Mouse (Mus musculus): ENCODE measurements around the gene Ube4b. TPM values are rescaled to one million over a fixed set of nuclear protein-coding genes. Genes with fewer than 3 reads are reported as not detected.

The Ube4b gene
- polyA plus RNA-seq, 1 experiment from 2014 or later: 54.5 TPM

DNA sequence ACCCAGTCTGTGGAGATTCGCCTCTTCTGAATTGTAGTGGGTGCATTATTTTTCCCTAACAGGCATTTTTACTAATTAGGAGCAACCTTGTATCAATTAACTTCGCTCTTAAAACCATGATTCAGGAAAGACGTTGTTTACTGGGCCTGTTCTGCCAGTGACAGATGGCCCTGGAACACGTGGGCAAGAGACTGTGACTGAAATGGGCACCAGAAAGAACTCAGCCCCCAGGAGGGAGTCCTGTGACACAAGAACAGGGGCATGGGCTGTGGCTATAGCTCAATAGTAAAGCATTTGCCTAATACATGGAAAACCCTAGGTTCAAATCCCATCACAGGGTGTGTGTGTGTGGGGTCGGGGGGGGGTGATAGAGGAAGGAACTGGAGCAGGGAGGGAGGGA is 109.2 kb downstream of the Ube4b start:
- Histone ChIP-seq H3K4me1 (ENCODE audit: control insufficient read depth, insufficient read depth, low read length) (no peaks in the 10 kb centered on the region), H3K27ac (replicated peaks; ENCODE audit: low read depth, low read length) (no peak overlapping the region), H3K9ac (replicated peaks; ENCODE audit: low read length) (no peak overlapping the region), H3K36me3 (replicated peaks; ENCODE audit: control insufficient read depth, insufficient read depth, low read depth, low read length) (no peaks in the 10 kb centered on the region), H3K4me3 (ENCODE audit: low read depth, low read length) (no peak overlapping the region), H3K9me3 (replicated peaks; ENCODE audit: control insufficient read depth, low read length) (no peaks in the 10 kb centered on the region), H3K4me2 (ENCODE audit: low read depth, low read length) (no peak overlapping the region), H3K27me3 (ENCODE audit: control insufficient read depth, insufficient read depth, low read length) (no peaks in the 10 kb centered on the region)
- WGBS: 66% methylated on average over 5 of the region's 5 CpGs
- ATAC-seq (replicated peaks; ENCODE audit: insufficient number of reproducible peaks, low FRiP score, low TSS enrichment, low read depth): no peak
- no peak for DNase-seq (ENCODE audit: low spot score)

DNA sequence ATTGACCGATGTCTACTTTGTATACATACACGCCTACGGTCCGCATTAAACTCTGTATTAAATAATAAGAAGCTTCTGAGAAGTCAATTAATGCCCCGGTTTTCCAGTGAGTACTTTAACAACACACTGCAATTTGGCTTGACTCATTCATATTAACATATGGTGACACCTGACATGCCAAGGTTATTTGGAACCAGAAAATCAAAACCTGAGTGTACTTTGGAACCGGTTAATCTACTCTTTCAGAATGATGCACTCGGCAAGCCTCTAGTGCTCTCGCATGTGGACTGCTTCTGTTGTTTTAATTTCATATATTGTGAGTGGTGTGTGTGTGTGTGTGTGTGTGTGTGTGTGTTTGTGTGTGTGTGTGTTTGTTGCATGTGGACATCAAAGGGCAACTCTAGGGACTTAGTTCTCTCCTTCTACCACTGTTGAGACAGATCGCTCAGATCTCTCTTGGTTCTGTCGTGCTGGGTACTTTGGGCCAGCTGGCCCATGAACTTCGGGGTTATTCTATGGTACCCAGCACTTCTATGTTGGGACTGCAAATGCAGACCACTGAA is 112.2 kb downstream of the Ube4b start:
- H3K4me2 ChIP-seq (ENCODE audit: low read depth, low read length): no peak overlapping the region
- ATAC-seq (replicated peaks; ENCODE audit: insufficient number of reproducible peaks, low FRiP score, low TSS enrichment, low read depth) (no peak), DNase-seq (ENCODE audit: low spot score) (no peak)
- whole genome bisulfite sequencing: 88% methylated on average over 11 of the region's 11 CpGs
- H3K4me3 ChIP-seq (ENCODE audit: low read depth, low read length): no peak overlapping the region
- no peaks in the 10 kb centered on the region for H3K9me3 ChIP-seq (replicated peaks; ENCODE audit: control insufficient read depth, low read length)
- H3K36me3 ChIP-seq (replicated peaks; ENCODE audit: control insufficient read depth, insufficient read depth, low read depth, low read length): no peaks in the 10 kb centered on the region
- no peaks in the 10 kb centered on the region for H3K27me3 ChIP-seq (ENCODE audit: control insufficient read depth, insufficient read depth, low read length)
- H3K9ac ChIP-seq (replicated peaks; ENCODE audit: low read length): no peak overlapping the region
- H3K27ac ChIP-seq (replicated peaks; ENCODE audit: low read depth, low read length): no peak overlapping the region
- no peaks in the 10 kb centered on the region for H3K4me1 ChIP-seq (ENCODE audit: control insufficient read depth, insufficient read depth, low read length)

DNA sequence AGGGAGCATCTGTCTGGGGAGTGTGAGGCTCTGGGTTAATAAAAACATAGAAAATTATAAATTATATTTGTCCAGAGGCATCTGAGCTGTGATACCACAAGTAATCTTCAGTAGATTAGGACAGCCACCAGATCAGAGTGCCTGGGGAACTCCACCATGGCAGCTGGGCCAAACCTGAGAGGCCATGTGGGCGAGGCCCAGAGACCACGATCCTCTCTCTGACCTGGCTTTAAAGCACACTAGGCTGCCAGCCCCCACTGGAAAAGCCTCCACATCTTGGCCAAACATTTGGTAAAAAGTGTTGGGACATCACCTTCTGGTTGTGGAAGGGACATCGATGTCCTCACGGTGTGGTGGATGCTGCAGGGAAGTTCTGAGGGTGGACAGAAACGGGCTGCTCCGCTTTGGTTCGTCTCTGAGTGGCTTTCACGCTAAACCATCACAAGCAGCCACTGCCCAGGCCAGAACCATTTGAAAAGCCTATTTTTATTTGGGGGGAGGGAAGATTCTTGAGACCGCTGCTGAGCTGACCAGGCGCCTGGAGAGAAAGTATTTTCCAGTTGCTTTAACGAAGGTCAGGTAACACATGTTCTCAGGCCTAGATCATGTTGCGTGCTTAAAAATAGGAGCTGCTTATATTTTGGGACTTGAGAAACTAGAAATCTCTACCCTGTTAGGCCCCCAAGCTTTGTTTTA is 112.8 kb downstream of the Ube4b start:
- H3K4me1 ChIP-seq (ENCODE audit: control insufficient read depth, insufficient read depth, low read length): no peaks in the 10 kb centered on the region
- no peaks in the 10 kb centered on the region for H3K27me3 ChIP-seq (ENCODE audit: control insufficient read depth, insufficient read depth, low read length)
- H3K4me3 ChIP-seq (ENCODE audit: low read depth, low read length): no peak overlapping the region
- no peak overlapping the region for H3K9ac ChIP-seq (replicated peaks; ENCODE audit: low read length)
- no peaks in the 10 kb centered on the region for H3K9me3 ChIP-seq (replicated peaks; ENCODE audit: control insufficient read depth, low read length)
- DNase-seq (ENCODE audit: low spot score) (no peak), ATAC-seq (replicated peaks; ENCODE audit: insufficient number of reproducible peaks, low FRiP score, low TSS enrichment, low read depth) (no peak)
- 68% methylated on average over 12 of the region's 12 CpGs for WGBS
- H3K27ac ChIP-seq (replicated peaks; ENCODE audit: low read depth, low read length): no peak overlapping the region
- H3K4me2 ChIP-seq (ENCODE audit: low read depth, low read length): no peak overlapping the region
- H3K36me3 ChIP-seq (replicated peaks; ENCODE audit: control insufficient read depth, insufficient read depth, low read depth, low read length): no peaks in the 10 kb centered on the region

DNA sequence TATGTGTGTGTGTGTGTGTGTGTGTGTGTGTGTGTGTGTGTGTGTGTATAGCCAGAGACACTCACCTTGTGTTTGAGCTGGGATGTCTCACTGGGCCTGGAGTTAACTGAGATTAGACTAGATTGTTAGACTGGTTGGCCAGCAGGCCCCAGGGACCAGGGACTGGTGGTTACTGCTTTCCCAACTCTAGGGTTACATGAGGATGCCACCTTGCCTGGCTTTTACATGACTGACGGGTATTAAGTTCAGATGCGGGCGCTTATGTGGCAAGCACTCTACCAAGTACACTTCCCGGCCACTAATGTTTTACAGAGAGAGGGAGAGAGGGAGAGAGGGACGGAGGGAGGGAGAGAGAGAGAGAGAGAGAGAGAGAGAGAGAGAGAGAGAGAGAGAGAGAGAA is 114.6 kb downstream of the Ube4b start:
- H3K27me3 ChIP-seq (ENCODE audit: control insufficient read depth, insufficient read depth, low read length): no peaks in the 10 kb centered on the region
- H3K9me3 ChIP-seq (replicated peaks; ENCODE audit: control insufficient read depth, low read length): no peaks in the 10 kb centered on the region
- H3K9ac ChIP-seq (replicated peaks; ENCODE audit: low read length): no peak overlapping the region
- ATAC-seq (replicated peaks; ENCODE audit: insufficient number of reproducible peaks, low FRiP score, low TSS enrichment, low read depth) (no peak), DNase-seq (ENCODE audit: low spot score) (no peak)
- 87% methylated on average over 5 of the region's 5 CpGs for WGBS
- H3K27ac ChIP-seq (replicated peaks; ENCODE audit: low read depth, low read length): no peak overlapping the region
- H3K4me3 ChIP-seq (ENCODE audit: low read depth, low read length): no peak overlapping the region
- H3K4me1 ChIP-seq (ENCODE audit: control insufficient read depth, insufficient read depth, low read length): no peaks in the 10 kb centered on the region
- H3K4me2 ChIP-seq (ENCODE audit: low read depth, low read length): no peak overlapping the region
- no peaks in the 10 kb centered on the region for H3K36me3 ChIP-seq (replicated peaks; ENCODE audit: control insufficient read depth, insufficient read depth, low read depth, low read length)

DNA sequence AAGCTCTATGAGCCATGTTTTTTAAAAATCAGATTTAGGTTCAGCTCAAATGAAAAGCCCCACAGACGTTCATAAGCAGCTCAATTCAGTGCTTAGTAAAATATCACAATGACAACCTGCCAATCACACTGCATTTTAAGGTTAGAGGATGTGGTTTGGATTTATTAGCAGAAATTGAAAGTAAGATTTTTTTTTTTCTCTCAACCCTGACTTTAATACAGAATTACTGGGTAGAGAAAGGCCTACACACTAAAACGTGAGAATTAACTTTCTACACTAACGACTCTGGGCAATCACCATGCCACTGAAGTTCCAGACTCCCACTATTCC is 118.1 kb downstream of the Ube4b start:
- 43% methylated on average over 3 of the region's 3 CpGs for WGBS
- Histone ChIP-seq H3K4me2 (ENCODE audit: low read depth, low read length) (peak overlapping the region; percentile 76), H3K36me3 (replicated peaks; ENCODE audit: control insufficient read depth, insufficient read depth, low read depth, low read length) (no peaks in the 10 kb centered on the region), H3K27ac (replicated peaks; ENCODE audit: low read depth, low read length) (peak overlapping the region; percentile 76; the same call in 1 of the 2 replicates), H3K9ac (replicated peaks; ENCODE audit: low read length) (peak overlapping the region; percentile 72), H3K9me3 (replicated peaks; ENCODE audit: control insufficient read depth, low read length) (no peaks in the 10 kb centered on the region), H3K4me1 (ENCODE audit: control insufficient read depth, insufficient read depth, low read length) (no peaks in the 10 kb centered on the region), H3K27me3 (ENCODE audit: control insufficient read depth, insufficient read depth, low read length) (no peaks in the 10 kb centered on the region), H3K4me3 (ENCODE audit: low read depth, low read length) (peak overlapping the region; percentile 99; the same call in 1 of the 2 replicates)
- DNase-seq (ENCODE audit: low spot score) (no peak), ATAC-seq (replicated peaks; ENCODE audit: insufficient number of reproducible peaks, low FRiP score, low TSS enrichment, low read depth) (no peak)

DNA sequence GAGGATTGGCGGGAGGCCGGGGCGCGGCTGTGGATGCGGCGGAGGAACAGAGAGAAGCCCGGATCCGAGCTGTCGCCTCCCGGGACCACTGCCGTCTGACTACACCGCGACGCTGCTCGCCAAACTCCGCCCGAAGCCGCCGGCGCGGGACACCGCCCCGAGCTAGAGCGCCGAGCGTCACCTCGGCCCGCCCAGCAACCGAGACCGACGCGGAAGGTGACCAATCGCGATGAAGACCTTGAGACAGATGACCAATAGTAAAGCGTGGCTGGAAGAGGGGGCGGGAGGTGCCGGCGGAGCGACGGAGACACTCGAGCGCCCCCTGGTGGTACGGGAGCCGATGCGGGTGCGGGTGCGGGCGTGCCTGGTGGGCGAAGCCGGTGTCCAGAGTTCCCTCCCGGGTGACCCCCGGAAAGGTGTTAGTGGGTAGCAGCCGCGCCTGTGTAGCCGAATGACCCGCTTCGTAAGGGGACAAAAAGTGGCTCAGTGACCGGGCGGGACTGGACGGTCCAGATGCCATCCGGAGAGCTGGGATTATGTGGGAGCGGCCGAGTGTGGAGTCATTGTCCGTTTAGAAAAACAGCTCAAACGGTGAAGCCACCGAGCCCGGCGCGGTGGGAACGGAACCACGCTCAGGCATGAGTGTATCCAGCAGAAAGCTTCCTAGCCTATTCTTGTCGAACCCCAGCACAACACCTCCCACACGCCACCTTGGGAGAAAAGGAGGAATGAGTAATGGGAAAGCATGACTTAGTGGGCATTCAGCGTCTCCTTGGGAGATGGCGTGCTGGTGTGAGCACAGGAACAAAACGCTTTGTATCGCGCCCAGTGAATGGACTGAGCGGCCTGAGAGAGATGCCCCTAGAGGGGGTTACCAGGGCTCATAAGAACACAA is 118.7 kb downstream of the Ube4b start, which contains the start of gene Kif1b:
Kif1b (minus strand) TSS at position 98 of the 895 bp plus-strand sequence.
- Histone ChIP-seq H3K4me1 (ENCODE audit: control insufficient read depth, insufficient read depth, low read length) (no peaks in the 10 kb centered on the region), H3K4me3 (ENCODE audit: low read depth, low read length) (peak within 1 kb of the TSS; percentile 99), H3K27me3 (ENCODE audit: control insufficient read depth, insufficient read depth, low read length) (no peaks in the 10 kb centered on the region), H3K27ac (replicated peaks; ENCODE audit: low read depth, low read length) (peak within 1 kb of the TSS; percentile 88), H3K36me3 (replicated peaks; ENCODE audit: control insufficient read depth, insufficient read depth, low read depth, low read length) (no peaks in the 10 kb centered on the region), H3K9me3 (replicated peaks; ENCODE audit: control insufficient read depth, low read length) (no peaks in the 10 kb centered on the region), H3K9ac (replicated peaks; ENCODE audit: low read length) (peak within 1 kb of the TSS; percentile 94), H3K4me2 (ENCODE audit: low read depth, low read length) (peak within 1 kb of the TSS; percentile 76)
- DNase-seq (ENCODE audit: low spot score) (peak; percentile 98), ATAC-seq (replicated peaks; ENCODE audit: insufficient number of reproducible peaks, low FRiP score, low TSS enrichment, low read depth) (peak; percentile 95)
- WGBS: under 1% methylated on average over 79 of the region's 79 CpGs

DNA sequence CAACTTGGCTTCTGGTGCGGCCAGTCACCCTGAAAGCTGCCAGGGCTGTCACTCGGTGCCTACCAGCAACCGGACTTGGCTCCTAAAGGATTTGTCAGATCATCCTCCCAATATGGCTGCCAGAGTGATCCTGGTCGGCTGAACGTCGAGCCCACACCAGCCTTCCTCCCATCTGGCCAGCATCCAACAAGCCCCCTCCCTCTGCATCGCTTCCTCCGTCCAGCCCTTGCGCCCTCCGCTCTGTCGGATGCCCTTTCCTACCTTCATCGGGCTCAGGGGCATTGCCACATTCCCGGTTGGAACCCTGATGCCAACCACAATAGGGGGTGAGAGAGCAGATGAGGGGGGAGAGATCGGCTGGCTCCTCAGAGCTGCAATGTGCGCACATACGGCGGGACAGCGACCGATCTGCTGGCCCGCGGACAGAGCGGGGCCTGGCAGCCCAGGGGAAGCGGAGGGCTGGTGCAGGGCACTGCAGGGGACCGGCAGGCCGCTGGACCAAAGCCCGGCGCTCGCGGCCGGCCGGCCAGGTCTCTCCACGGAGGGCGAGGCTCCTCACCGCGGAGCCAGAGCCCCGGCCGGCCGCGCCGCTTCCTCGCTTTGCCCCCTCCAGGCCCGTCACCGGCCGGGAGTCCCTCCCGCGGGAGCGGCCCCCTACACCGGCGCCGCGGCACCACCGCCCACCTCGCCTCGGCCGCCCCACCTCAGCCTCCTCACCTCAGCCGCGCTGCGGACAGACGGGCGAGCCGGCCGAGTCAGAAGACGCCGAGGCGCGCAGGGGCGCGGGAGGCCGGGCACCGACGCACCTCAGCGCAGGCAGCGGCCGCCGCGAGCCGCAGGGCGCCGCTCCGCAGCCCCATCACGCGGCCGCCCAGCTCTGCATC is 119.6 kb downstream of the Ube4b start:
- Histone ChIP-seq H3K9me3 (replicated peaks; ENCODE audit: control insufficient read depth, low read length) (no peaks in the 10 kb centered on the region), H3K27ac (replicated peaks; ENCODE audit: low read depth, low read length) (peak overlapping the region; percentile 88), H3K4me1 (ENCODE audit: control insufficient read depth, insufficient read depth, low read length) (no peaks in the 10 kb centered on the region), H3K4me2 (ENCODE audit: low read depth, low read length) (peak overlapping the region; percentile 62), H3K4me3 (ENCODE audit: low read depth, low read length) (peak overlapping the region; percentile 99), H3K36me3 (replicated peaks; ENCODE audit: control insufficient read depth, insufficient read depth, low read depth, low read length) (no peaks in the 10 kb centered on the region), H3K9ac (replicated peaks; ENCODE audit: low read length) (peak overlapping the region; percentile 94), H3K27me3 (ENCODE audit: control insufficient read depth, insufficient read depth, low read length) (no peaks in the 10 kb centered on the region)
- ATAC-seq (replicated peaks; ENCODE audit: insufficient number of reproducible peaks, low FRiP score, low TSS enrichment, low read depth) (peak; percentile 74), DNase-seq (ENCODE audit: low spot score) (peak; percentile 71)
- WGBS: under 1% methylated on average over 74 of the region's 83 CpGs
